Mouse (Mus musculus) liver, embryonic 14.5 days (tissue): ENCODE measurements around the gene Thsd4. TPM values are rescaled to one million over a fixed set of nuclear protein-coding genes. Genes with fewer than 3 reads are reported as not detected.

Experiments used
- ATAC-seq: fragments of 200-750 bp; cut with Nextera tagmentation; 2 replicates; pipeline ENCODE4 v1.8.0; 2017; ENCODE audit warnings: moderate number of reproducible peaks, mild to moderate bottlenecking, moderate library complexity; ENCODE audit not compliant: insufficient read depth
- DNase-seq, 3 experiments: peaks; one replicate each; pipeline ENCODE4 v3.0.0-alpha.2; 2012 to 2013; ENCODE audit warnings: low read depth in 3 of 3, low spot score in 3 of 3
- H3K27ac ChIP-seq: fragments of 300-500 bp; sonication (generic); 2 replicates; pipeline ENCODE4 v1.5.1; 2014; ENCODE audit warnings: moderate library complexity, mild to moderate bottlenecking, control low read depth, inconsistent platforms
- H3K27me3 ChIP-seq: fragments of 300-500 bp; sonication (generic); 2 replicates; pipeline ENCODE4 v1.6.1; 2014; ENCODE audit warnings: mild to moderate bottlenecking, low read length, moderate library complexity; ENCODE audit not compliant: control insufficient read depth, insufficient read depth
- H3K36me3 ChIP-seq: fragments of 300-500 bp; sonication (generic); replicated peaks from 2 replicates; pipeline ENCODE4 v1.6.1; 2014; ENCODE audit warnings: low read depth; ENCODE audit not compliant: control insufficient read depth, insufficient read depth
- H3K4me1 ChIP-seq, 2 experiments: fragments of 200-500 bp in 1 of 2; fragments of 300-500 bp in 1 of 2; sonication (generic) in 1 of 2; replicated peaks; 2 replicates each; pipeline ENCODE4 v1.6.1; 2012 to 2014; ENCODE audit warnings: antibody characterized with exemption in 1 of 2, inconsistent platforms in 1 of 2, low read length in 1 of 2; ENCODE audit not compliant: control insufficient read depth in 2 of 2, insufficient read depth in 2 of 2
- H3K4me2 ChIP-seq: fragments of 300-500 bp; sonication (generic); 2 replicates; pipeline ENCODE4 v1.6.1; 2014; ENCODE audit warnings: low read depth, mild to moderate bottlenecking, control low read depth, moderate library complexity
- H3K4me3 ChIP-seq, 2 experiments: fragments of 200-500 bp in 1 of 2; fragments of 300-500 bp in 1 of 2; sonication (generic) in 1 of 2; 2 replicates each; pipeline ENCODE4 v1.5.1; 2012 to 2014; ENCODE audit warnings: low read depth in 2 of 2, low read length in 2 of 2, mild to moderate bottlenecking in 2 of 2, control low read depth in 1 of 2, inconsistent platforms in 1 of 2, moderate library complexity in 1 of 2; ENCODE audit not compliant: insufficient read depth in 1 of 2
- H3K9ac ChIP-seq: fragments of 300-500 bp; sonication (generic); replicated peaks from 2 replicates; pipeline ENCODE4 v1.6.1; 2014; ENCODE audit warnings: mild to moderate bottlenecking, control low read depth, moderate library complexity
- H3K9me3 ChIP-seq: fragments of 300-500 bp; sonication (generic); 2 replicates; pipeline ENCODE4 v1.6.1; 2016; ENCODE audit warnings: low read length, mixed read lengths; ENCODE audit not compliant: control insufficient read depth
- CTCF ChIP-seq: IDR thresholded peaks from 2 replicates; pipeline ENCODE4 v1.5.1; 2016; ENCODE audit warnings: antibody characterized with exemption, low read depth, control low read depth
- EP300 ChIP-seq: IDR thresholded peaks from 2 replicates; pipeline ENCODE4 v1.6.1; 2016; ENCODE audit warnings: antibody characterized with exemption, low read depth
- WGBS: fragments of 180-500 bp; shearing (Covaris S2); extraction: QIAGEN DNeasy Blood & Tissue Kit; methylation state at CpG from one replicate; pipeline ENCODE4 v1.1.7; 2014; ENCODE audit not compliant: insufficient replicate concordance; 5-methylcytosine and 5-hydroxymethylcytosine counted together
- polyA plus RNA-seq, 2 experiments: library from polyadenylated mRNA; depleted of rRNA in 1 of 2; stranded (reverse) in 1 of 2; unstranded in 1 of 2; fragments of >200 nt; fragmentation: Nextera tagmentation in 1 of 2; extraction: Ambion mirVana in 1 of 2; gene quantifications; 2 replicates each; pipeline versions ENCODE4 v1.2.1 to v1.2.3; 2012 to 2014

The Thsd4 gene
- polyA plus RNA-seq, 2 experiments: 0.43 to 0.48 TPM

DNA sequence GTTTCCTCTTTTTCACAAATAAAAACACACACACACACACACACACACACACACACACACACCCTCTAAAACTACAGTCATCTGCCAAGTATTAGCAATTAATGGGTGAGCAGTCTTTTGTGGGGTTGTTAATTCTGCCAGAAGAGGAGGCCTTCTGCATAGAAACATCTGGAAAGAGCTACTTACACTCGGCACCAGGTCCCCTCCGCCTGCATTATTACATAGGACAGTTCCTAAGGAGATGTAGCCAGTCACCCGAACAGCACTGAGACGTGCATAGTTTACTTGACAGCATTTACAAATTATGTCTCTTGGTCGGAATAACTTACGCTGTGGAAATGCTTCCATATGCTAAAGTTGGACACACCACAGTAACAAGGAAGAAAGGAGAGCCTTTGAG, 43.0 kb downstream of the Thsd4 start:
- TF ChIP-seq EP300 (no peak), CTCF (no peak)
- DNase-seq (no peak), ATAC-seq (no peak)
- no peak overlapping the region for H3K9ac ChIP-seq
- no peaks in the 10 kb centered on the region for H3K9me3 ChIP-seq
- no peak overlapping the region for H3K4me3 ChIP-seq
- H3K4me1 ChIP-seq: peaks cover 0 to 3% of the 10 kb centered on the region in 2 experiments; a peak in 1 of 4 replicates
- H3K27ac ChIP-seq: no peak overlapping the region
- H3K4me2 ChIP-seq: no peak overlapping the region
- no peaks in the 10 kb centered on the region for H3K27me3 ChIP-seq
- 57% methylated on average over 6 of the region's 6 CpGs for WGBS
- H3K36me3 ChIP-seq: no peaks in the 10 kb centered on the region

DNA sequence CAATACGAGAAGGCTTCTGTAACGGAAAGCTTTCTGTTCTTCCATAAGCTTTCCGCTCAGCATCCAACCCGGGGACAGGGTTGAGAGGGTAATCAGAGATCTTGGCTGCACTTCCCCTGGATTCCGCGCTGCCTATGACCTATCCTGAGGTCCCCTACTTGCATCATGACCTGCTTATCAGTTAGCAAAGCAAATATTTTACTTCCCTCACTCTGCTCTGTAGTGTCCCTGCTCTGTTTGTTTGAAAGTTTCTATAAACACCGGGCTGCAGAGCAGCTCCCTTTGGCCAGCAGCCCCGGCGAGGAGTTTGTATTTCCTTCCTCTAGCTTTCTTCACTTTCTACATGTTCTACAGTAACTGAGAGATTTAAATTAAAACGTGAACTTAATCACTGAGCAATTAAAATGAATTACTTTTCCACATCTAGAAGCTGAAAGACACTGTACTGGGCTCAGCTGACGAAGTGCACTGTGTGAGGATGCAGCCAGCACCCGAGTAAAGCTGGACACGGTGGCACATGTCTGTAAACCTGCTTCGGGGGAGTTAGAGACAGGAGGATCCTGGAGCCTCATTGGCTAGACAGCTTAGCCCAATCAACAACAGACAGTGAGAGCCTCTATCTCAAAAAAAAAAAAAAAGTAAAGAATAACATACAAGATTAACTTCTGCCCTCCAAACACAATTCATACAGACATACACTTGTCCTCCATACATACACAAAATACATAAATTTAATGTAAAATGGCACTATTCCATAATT, 43.7 kb downstream of the Thsd4 start:
- peak; percentile 16 to 29 (median 17) for DNase-seq
- TF ChIP-seq EP300: no peak
- no peak for TF ChIP-seq CTCF
- peak; percentile 65 for ATAC-seq
- Histone ChIP-seq H3K9me3 (no peaks in the 10 kb centered on the region), H3K9ac (no peak overlapping the region), H3K36me3 (no peaks in the 10 kb centered on the region), H3K27me3 (no peaks in the 10 kb centered on the region), H3K4me3 (no peak overlapping the region), H3K27ac (no peak overlapping the region), H3K4me1 (peaks cover 0 to 3% of the 10 kb centered on the region in 2 experiments; a peak in 1 of 4 replicates), H3K4me2 (peak overlapping the region; percentile 28)
- 26% methylated on average over 14 of the region's 14 CpGs for WGBS

DNA sequence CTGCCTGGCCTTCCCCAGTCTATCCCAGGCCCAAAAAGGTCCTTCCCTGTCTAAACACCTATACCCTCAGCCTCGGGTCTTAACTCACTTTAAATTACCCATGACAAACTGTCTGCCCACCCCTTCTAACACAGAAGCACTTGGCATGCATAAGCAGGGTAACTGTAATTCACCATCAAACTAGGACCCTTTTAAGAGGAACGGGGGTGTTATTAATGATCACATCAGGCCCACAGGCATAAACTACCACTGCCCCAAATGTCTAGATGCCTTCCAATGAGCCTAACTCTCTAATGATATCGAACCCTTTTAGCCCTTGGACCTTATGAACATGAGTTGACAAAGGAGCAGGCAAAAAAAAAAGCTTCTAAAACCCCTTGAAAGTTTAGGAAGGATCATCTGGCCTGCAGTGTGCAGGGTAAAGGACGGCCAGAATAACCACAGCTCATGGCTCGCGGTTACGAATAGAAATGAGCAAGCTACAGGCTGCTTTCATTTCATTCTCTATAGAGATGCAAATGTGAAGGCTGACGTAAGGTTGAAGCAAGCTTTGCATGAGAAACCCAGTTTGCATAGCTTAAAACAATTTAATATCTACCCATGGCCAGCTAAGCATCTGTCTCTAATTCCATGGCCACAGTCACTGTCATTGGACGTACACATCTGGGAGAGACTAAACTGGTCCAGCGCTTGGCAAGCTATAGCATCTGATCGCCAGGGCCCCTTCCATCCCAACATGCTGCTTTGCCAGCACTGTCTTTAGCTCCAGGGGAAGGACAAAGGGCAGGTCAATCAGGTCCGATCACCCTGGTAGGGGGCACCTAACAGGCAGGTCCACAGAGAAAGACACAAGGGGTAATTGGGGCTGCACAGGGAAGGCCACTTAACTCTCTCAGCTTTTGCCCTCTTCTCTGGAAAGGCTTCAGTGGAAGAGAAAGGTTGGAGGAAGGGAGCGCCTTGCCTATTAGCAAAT, 61.5 kb downstream of the Thsd4 start:
- no peak overlapping the region for H3K9ac ChIP-seq
- TF ChIP-seq CTCF: no peak
- TF ChIP-seq EP300: no peak
- ATAC-seq (no peak), DNase-seq (no peak)
- 71% methylated on average over 13 of the region's 13 CpGs for WGBS
- no peak overlapping the region for H3K4me3 ChIP-seq
- no peak overlapping the region for H3K27ac ChIP-seq
- H3K9me3 ChIP-seq: no peaks in the 10 kb centered on the region
- H3K27me3 ChIP-seq: no peaks in the 10 kb centered on the region
- H3K36me3 ChIP-seq: no peaks in the 10 kb centered on the region
- no peak overlapping the region for H3K4me2 ChIP-seq
- H3K4me1 ChIP-seq: no peaks in the 10 kb centered on the region

DNA sequence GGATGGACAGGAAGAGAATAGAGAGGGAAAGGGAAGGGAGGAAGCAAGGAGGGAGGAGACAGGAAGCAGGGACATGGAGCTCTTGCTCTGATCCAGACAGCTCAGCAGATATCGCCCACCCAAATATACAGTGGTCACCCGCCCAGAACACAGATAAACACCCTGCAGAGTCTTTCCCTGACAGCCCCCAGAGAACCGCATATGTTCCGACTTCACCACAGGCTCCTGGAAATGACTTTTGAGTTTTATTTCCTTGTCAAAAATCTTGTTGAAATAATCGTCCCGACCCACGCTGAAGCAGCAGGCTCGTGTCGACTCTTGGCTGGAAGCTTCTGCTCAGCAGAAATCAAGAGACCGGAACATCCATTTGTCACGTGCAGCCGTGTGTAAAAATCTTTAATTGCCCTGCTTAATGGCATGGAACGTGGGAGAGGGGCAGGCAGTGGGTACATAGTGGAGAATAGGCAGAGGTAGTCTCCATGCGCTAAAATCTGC, 63.3 kb downstream of the Thsd4 start:
- H3K4me1 ChIP-seq: no peaks in the 10 kb centered on the region
- no peak overlapping the region for H3K4me3 ChIP-seq
- no peak overlapping the region for H3K4me2 ChIP-seq
- H3K27ac ChIP-seq: no peak overlapping the region
- H3K36me3 ChIP-seq: no peaks in the 10 kb centered on the region
- no peaks in the 10 kb centered on the region for H3K27me3 ChIP-seq
- H3K9me3 ChIP-seq: no peaks in the 10 kb centered on the region
- TF ChIP-seq EP300 (no peak), CTCF (no peak)
- WGBS: 48% methylated on average over 14 of the region's 14 CpGs
- DNase-seq: no peak
- H3K9ac ChIP-seq: no peak overlapping the region
- no peak for ATAC-seq
